Mouse (Mus musculus) MEL (cell line): Measurements from ENCODE around the gene Mylk4.

Experiments used
- CTCF ChIP-seq, 3 experiments: IDR thresholded peaks in 2 of 3; conservative IDR thresholded peaks in 1 of 3; 2 replicates each; pipeline ENCODE4 v1.5.1; 2011 to 2012; ENCODE audit warnings: low read length in 3 of 3, low read depth in 2 of 3, mild to moderate bottlenecking in 2 of 3, improper control_type of control experiment in 1 of 3, inconsistent platforms in 1 of 3, mixed read lengths in 1 of 3, moderate library complexity in 1 of 3; ENCODE audit not compliant: control insufficient read depth in 1 of 3, insufficient read depth in 1 of 3, poor library complexity in 1 of 3, severe bottlenecking in 1 of 3
- E2F4 ChIP-seq: IDR thresholded peaks from 2 replicates; pipeline ENCODE4 v1.6.1; 2011; ENCODE audit warnings: low read depth, low read length, improper control_type of control experiment, borderline replicate concordance
- EP300 ChIP-seq, 2 experiments: IDR thresholded peaks; 2 replicates each; pipeline ENCODE4 v1.6.1; 2011; ENCODE audit warnings: improper control_type of control experiment in 2 of 2, low read length in 2 of 2, low read depth in 1 of 2, mild to moderate bottlenecking in 1 of 2
- MAZ ChIP-seq: IDR thresholded peaks from 2 replicates; pipeline ENCODE4 v1.6.1; 2012; ENCODE audit warnings: low read depth, mild to moderate bottlenecking, inconsistent platforms, low read length, improper control_type of control experiment
- MXI1 ChIP-seq: IDR thresholded peaks from 2 replicates; pipeline ENCODE4 v1.6.1; 2011; ENCODE audit warnings: mild to moderate bottlenecking, low read depth, low read length, improper control_type of control experiment
- MYB ChIP-seq: IDR thresholded peaks from 2 replicates; pipeline ENCODE4 v1.6.1; 2011; ENCODE audit warnings: mild to moderate bottlenecking, low read depth, low read length, improper control_type of control experiment
- POLR2A ChIP-seq, 2 experiments: IDR thresholded peaks; 2 replicates each; pipeline ENCODE4 v1.6.1; 2011 to 2012; ENCODE audit warnings: low read length in 2 of 2, mild to moderate bottlenecking in 2 of 2, control low read depth in 1 of 2, improper control_type of control experiment in 1 of 2, low read depth in 1 of 2, moderate library complexity in 1 of 2; ENCODE audit not compliant: control insufficient read depth in 1 of 2, insufficient read depth in 1 of 2, poor library complexity in 1 of 2
- TAL1 ChIP-seq: IDR thresholded peaks from 2 replicates; pipeline ENCODE4 v1.6.1; 2012; ENCODE audit warnings: mild to moderate bottlenecking, inconsistent platforms, low read length, moderate library complexity, mixed read lengths
- TBP ChIP-seq: IDR thresholded peaks from 2 replicates; pipeline ENCODE4 v1.8.0; 2011; ENCODE audit warnings: low read depth, low read length, improper control_type of control experiment
- USF1 ChIP-seq: IDR thresholded peaks from 2 replicates; pipeline ENCODE4 v1.6.1; 2014; ENCODE audit warnings: low read depth, mild to moderate bottlenecking, inconsistent platforms, low read length, improper control_type of control experiment, moderate library complexity
- ZMIZ1 ChIP-seq: IDR thresholded peaks from 2 replicates; pipeline ENCODE4 v1.6.1; 2012; ENCODE audit warnings: low read depth, mild to moderate bottlenecking, inconsistent platforms, low read length, improper control_type of control experiment, moderate library complexity

GRCm38 (mm10) chr13:32712568-32712967 lies 71.2 kb downstream of the Mylk4 start:
- no peak for TF ChIP-seq CTCF (IDR thresholded peaks at IDR 0.05 in 2 of 3, conservative IDR thresholded peaks at IDR 0.05 in 1 of 3; ENCODE audit: control insufficient read depth in 1 of 3, insufficient read depth in 1 of 3, low read depth in 2 of 3, low read length in 3 of 3, poor library complexity in 1 of 3, severe bottlenecking in 1 of 3)
- TF ChIP-seq TBP: no peak
- no peak for TF ChIP-seq USF1
- TF ChIP-seq MYB: no peak
- TF ChIP-seq ZMIZ1: no peak
- TF ChIP-seq POLR2A (IDR thresholded peaks at IDR 0.05; ENCODE audit: control insufficient read depth in 1 of 2, insufficient read depth in 1 of 2, low read depth in 1 of 2, low read length in 2 of 2, poor library complexity in 1 of 2): no peak
- TF ChIP-seq MXI1: no peak
- TF ChIP-seq TAL1: no peak
- no peak for TF ChIP-seq MAZ
- TF ChIP-seq E2F4: no peak
- no peak for TF ChIP-seq EP300 (IDR thresholded peaks at IDR 0.05; ENCODE audit: low read depth in 1 of 2, low read length in 2 of 2)
